Mouse (Mus musculus) bone marrow, adult 2 months (tissue): ENCODE results near the gene Fbxw11.

Experiments used
- CTCF ChIP-seq: fragments of 200-500 bp; IDR thresholded peaks from 2 replicates; pipeline ENCODE4 v1.5.1; 2011; ENCODE audit warnings: low read length, control low read depth; ENCODE audit not compliant: control insufficient read depth, insufficient read depth
- POLR2A ChIP-seq: fragments of 200-500 bp; IDR thresholded peaks from 2 replicates; pipeline ENCODE4 v1.6.1; 2011; ENCODE audit warnings: low read depth, mild to moderate bottlenecking, control low read depth, low read length, borderline replicate concordance; ENCODE audit not compliant: control insufficient read depth

GRCm38 (mm10) chr11:32692834-32693233 lies 50.3 kb downstream of the Fbxw11 start:
- TF ChIP-seq CTCF = no peak
- no peak for TF ChIP-seq POLR2A
